In genomic region chr7:44839171-44839490, GRCm38 (mm10) we compare ENCODE assay signal across 7 mouse cellular contexts. TPM values are rescaled to one million over a fixed set of nuclear protein-coding genes. Genes with fewer than 3 reads are reported as not detected.
DNase-seq lines count a peak whose midpoint lies in the region; ATAC-seq and TF ChIP-seq lines count a peak whose summit lies in the region.

No protein-coding gene starts in this region.

- H3K9me3 ChIP-seq in heart, embryonic 16.5 days (replicated peaks; ENCODE audit: control insufficient read depth, low read length): no peaks in the 10 kb centered on the region
- no peaks in the 10 kb centered on the region for H3K9me3 ChIP-seq in liver, embryonic 12.5 days (replicated peaks)
- no peaks in the 10 kb centered on the region for H3K9me3 ChIP-seq in stomach, postnatal 0 days (ENCODE audit: control insufficient read depth, low read length)

- peaks cover 27% of the 10 kb centered on the region for H3K36me3 ChIP-seq in spleen, adult 2 months (ENCODE audit: control insufficient read depth, insufficient read depth, low read length)
- H3K36me3 ChIP-seq in heart, embryonic 16.5 days (ENCODE audit: control insufficient read depth, insufficient read depth): peaks cover 25% of the 10 kb centered on the region
- H3K36me3 ChIP-seq in liver, embryonic 12.5 days: peaks cover 39% of the 10 kb centered on the region
- peaks cover 14% of the 10 kb centered on the region for H3K36me3 ChIP-seq in stomach, postnatal 0 days (ENCODE audit: control insufficient read depth, insufficient read depth, low read length)

- peak overlapping the region; percentile 69 for H3K9ac ChIP-seq in heart, embryonic 16.5 days (ENCODE audit: low read length)
- H3K9ac ChIP-seq in liver, embryonic 12.5 days: no peak overlapping the region
- H3K9ac ChIP-seq in stomach, postnatal 0 days (ENCODE audit: low read length): peak overlapping the region; percentile 53

- DNase-seq in spleen, adult 2 months (ENCODE audit: low read depth in 1 of 2, low spot score in 2 of 2): no peak
- no peak for DNase-seq in spleen, adult 18-20 months
- no peak for DNase-seq in stomach, postnatal 0 days (ENCODE audit: low spot score)
- DNase-seq in adrenal gland, adult (ENCODE audit: inconsistent age in 2 of 2, low spot score in 1 of 2): no peak
- no peak for DNase-seq in testis, postnatal 14 days (ENCODE audit: low spot score)

- H3K27ac ChIP-seq in spleen, adult 2 months (ENCODE audit: insufficient read depth, low read length): peak overlapping the region; percentile 65
- no peak overlapping the region for H3K27ac ChIP-seq in heart, embryonic 16.5 days (ENCODE audit: low read length)
- H3K27ac ChIP-seq in liver, embryonic 12.5 days: no peak overlapping the region
- H3K27ac ChIP-seq in stomach, postnatal 0 days (replicated peaks): no peak overlapping the region; the same call in 1 of the 2 replicates

- H3K4me2 ChIP-seq in heart, embryonic 16.5 days (ENCODE audit: low read depth, low read length): peak overlapping the region; percentile 75
- peak overlapping the region; percentile 65 for H3K4me2 ChIP-seq in liver, embryonic 12.5 days
- peak overlapping the region; percentile 57 for H3K4me2 ChIP-seq in stomach, postnatal 0 days (replicated peaks; ENCODE audit: low read depth)

- 11% methylated on average over 11 of the region's 11 CpGs for WGBS in spleen, adult 2 months
- 28% methylated on average over 11 of the region's 11 CpGs for WGBS in heart, embryonic 16.5 days
- 21% methylated on average over 11 of the region's 11 CpGs for WGBS in liver, embryonic 12.5 days (ENCODE audit: insufficient replicate concordance)
- WGBS in stomach, postnatal 0 days: 36% methylated on average over 11 of the region's 11 CpGs

- no peak for ATAC-seq in heart, embryonic 16.5 days (replicated peaks; ENCODE audit: extremely low read depth, insufficient read depth, low FRiP score)
- peak; percentile 6; the same call in 1 of the 2 replicates for ATAC-seq in liver, embryonic 12.5 days
- ATAC-seq in stomach, postnatal 0 days (ENCODE audit: low FRiP score, low TSS enrichment): no peak

- no peak for TF ChIP-seq POLR2A in spleen, adult 2 months (IDR thresholded peaks at IDR 0.05; ENCODE audit: low read depth, low read length)

- no peak for TF ChIP-seq CTCF in spleen, adult 2 months (IDR thresholded peaks at IDR 0.05; ENCODE audit: extremely low read depth, insufficient read depth, insufficient read length, insufficient replicate concordance)
- TF ChIP-seq CTCF in stomach, postnatal 0 days (IDR thresholded peaks at IDR 0.05; ENCODE audit: low read depth): no peak

- TF ChIP-seq EP300 in stomach, postnatal 0 days (optimal IDR thresholded peaks at IDR 0.05): no peak

- H3K4me3 ChIP-seq in spleen, adult 2 months (ENCODE audit: extremely low read depth, insufficient read depth, insufficient read length): peak overlapping the region; percentile 46; the same call in 1 of the 2 replicates
- H3K4me3 ChIP-seq in heart, embryonic 16.5 days (ENCODE audit: low read length): peak overlapping the region; percentile 44
- peak overlapping the region; percentile 33 for H3K4me3 ChIP-seq in liver, embryonic 12.5 days
- peak overlapping the region; percentile 20; the same call in 1 of the 2 replicates for H3K4me3 ChIP-seq in stomach, postnatal 0 days (ENCODE audit: low read depth, low read length)

- peaks cover 49% of the 10 kb centered on the region for H3K4me1 ChIP-seq in spleen, adult 2 months (ENCODE audit: control insufficient read depth, insufficient read depth, insufficient read length)
- H3K4me1 ChIP-seq in heart, embryonic 16.5 days (ENCODE audit: control insufficient read depth, insufficient read depth, low read length): peaks cover 13% of the 10 kb centered on the region
- H3K4me1 ChIP-seq in liver, embryonic 12.5 days: peaks cover 45% of the 10 kb centered on the region
- peaks cover 7% of the 10 kb centered on the region; the same call in 1 of the 2 replicates for H3K4me1 ChIP-seq in stomach, postnatal 0 days (replicated peaks; ENCODE audit: control insufficient read depth, insufficient read depth)

- no peaks in the 10 kb centered on the region for H3K27me3 ChIP-seq in spleen, adult 2 months (ENCODE audit: control insufficient read depth, insufficient read depth, low read length)
- peaks cover 10% of the 10 kb centered on the region; the same call in 1 of the 2 replicates for H3K27me3 ChIP-seq in heart, embryonic 16.5 days (ENCODE audit: control insufficient read depth, insufficient read depth, low read length)
- H3K27me3 ChIP-seq in liver, embryonic 12.5 days (replicated peaks): peaks cover 38% of the 10 kb centered on the region
- no peaks in the 10 kb centered on the region for H3K27me3 ChIP-seq in stomach, postnatal 0 days (ENCODE audit: control insufficient read depth, insufficient read depth, low read length)

RNA-seq across cellular contexts. Expression of gene Akt1s1, which starts 9.7 kb away (rescaled TPM):
- 67.8 and 105 TPM in 2 replicates for polyA plus RNA-seq in spleen, adult 2 months (2012; rRNA removed)
- 103 and 104 TPM in 2 replicates for polyA plus RNA-seq in heart, embryonic 16.5 days (2015; fragmentation: Nextera tagmentation; extraction: Ambion mirVana)
- 42.7 and 45.3 TPM in 2 replicates for polyA plus RNA-seq in liver, embryonic 12.5 days (2016; fragmentation: Nextera tagmentation; extraction: Ambion mirVana)
- 70.8 and 75.2 TPM in 2 replicates for polyA plus RNA-seq in stomach, postnatal 0 days (2015; fragmentation: Nextera tagmentation; extraction: Ambion mirVana)

RNA-seq across cellular contexts. Expression of gene Tbc1d17, which starts 9.7 kb away (rescaled TPM):
- 68.4 and 91.7 TPM in 2 replicates for polyA plus RNA-seq in spleen, adult 2 months (2012; rRNA removed)
- 60.5 and 62.3 TPM in 2 replicates for polyA plus RNA-seq in heart, embryonic 16.5 days (2015; fragmentation: Nextera tagmentation; extraction: Ambion mirVana)
- 34.4 and 39.6 TPM in 2 replicates for polyA plus RNA-seq in liver, embryonic 12.5 days (2016; fragmentation: Nextera tagmentation; extraction: Ambion mirVana)
- 45.4 and 48.0 TPM in 2 replicates for polyA plus RNA-seq in stomach, postnatal 0 days (2015; fragmentation: Nextera tagmentation; extraction: Ambion mirVana)

RNA-seq across cellular contexts. Expression of gene Pnkp, which starts 17.8 kb away (rescaled TPM):
- polyA plus RNA-seq in spleen, adult 2 months (2012; rRNA removed): 67.3 and 84.9 TPM in 2 replicates
- 27.7 and 28.0 TPM in 2 replicates for polyA plus RNA-seq in heart, embryonic 16.5 days (2015; fragmentation: Nextera tagmentation; extraction: Ambion mirVana)
- 26.1 and 26.7 TPM in 2 replicates for polyA plus RNA-seq in liver, embryonic 12.5 days (2016; fragmentation: Nextera tagmentation; extraction: Ambion mirVana)
- polyA plus RNA-seq in stomach, postnatal 0 days (2015; fragmentation: Nextera tagmentation; extraction: Ambion mirVana): 23.5 and 25.7 TPM in 2 replicates

RNA-seq across cellular contexts. Expression of gene Atf5, which starts 22.7 kb away (rescaled TPM):
- 49.6 and 66.2 TPM in 2 replicates for polyA plus RNA-seq in spleen, adult 2 months (2012; rRNA removed)
- 2.3 and 2.4 TPM in 2 replicates for polyA plus RNA-seq in heart, embryonic 16.5 days (2015; fragmentation: Nextera tagmentation; extraction: Ambion mirVana)
- polyA plus RNA-seq in liver, embryonic 12.5 days (2016; fragmentation: Nextera tagmentation; extraction: Ambion mirVana): 5.4 and 5.7 TPM in 2 replicates
- polyA plus RNA-seq in stomach, postnatal 0 days (2015; fragmentation: Nextera tagmentation; extraction: Ambion mirVana): 7.3 and 7.7 TPM in 2 replicates

RNA-seq across cellular contexts. Expression of gene Il4i1, which starts 22.9 kb away (rescaled TPM):
- 175 and 251 TPM in 2 replicates for polyA plus RNA-seq in spleen, adult 2 months (2012; rRNA removed)
- 2.4 and 4.6 TPM in 2 replicates for polyA plus RNA-seq in heart, embryonic 16.5 days (2015; fragmentation: Nextera tagmentation; extraction: Ambion mirVana)
- 0.59 and 0.64 TPM in 2 replicates for polyA plus RNA-seq in liver, embryonic 12.5 days (2016; fragmentation: Nextera tagmentation; extraction: Ambion mirVana)
- polyA plus RNA-seq in stomach, postnatal 0 days (2015; fragmentation: Nextera tagmentation; extraction: Ambion mirVana): 0.69 and 0.75 TPM in 2 replicates
